Mouse (Mus musculus) liver, adult (tissue): ENCODE measurements around the gene 6430548M08Rik.
A peak's percentile ranks its signal among the peaks of the same experiment; 100 is the strongest.

Experiments used
- GATA4 ChIP-seq: IDR thresholded peaks from 2 replicates; pipeline ENCODE4 v1.6.1; 2014; ENCODE audit warnings: mild to moderate bottlenecking, low read length; ENCODE audit not compliant: insufficient replicate concordance

6430548M08Rik gene

GRCm38 (mm10) chr8:120120951-120121350 lies 7.0 kb downstream of the 6430548M08Rik start:
- TF ChIP-seq GATA4: no peak

GRCm38 (mm10) chr8:120124261-120124660 lies 10.3 kb downstream of the 6430548M08Rik start:
- no peak for TF ChIP-seq GATA4

DNA sequence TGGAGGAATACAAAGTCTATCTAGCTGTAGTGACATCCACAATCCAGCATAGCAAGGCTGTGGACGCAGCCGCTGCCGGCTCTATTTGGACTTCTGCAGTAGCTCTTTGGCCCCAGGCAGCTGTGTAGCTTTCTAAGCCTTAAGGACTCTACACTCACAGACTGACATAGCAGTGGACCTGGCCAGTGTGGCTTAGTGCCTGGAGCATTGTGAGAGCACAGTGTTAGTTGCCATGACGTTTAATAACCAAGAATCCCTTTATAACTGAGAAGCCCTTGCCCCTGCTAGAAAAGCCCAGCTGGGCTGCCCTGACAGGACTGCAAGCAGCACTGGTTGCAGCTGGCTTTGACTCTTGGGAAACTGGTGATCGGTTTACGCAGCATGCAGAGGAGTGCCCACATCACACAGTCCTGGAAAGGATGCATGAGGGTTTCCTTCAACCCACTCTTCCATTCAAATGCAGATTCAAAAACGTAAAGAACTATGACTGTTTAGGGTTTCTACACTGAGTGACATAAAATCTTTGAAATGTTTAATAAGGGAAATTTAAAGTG lies 11.0 kb downstream of the 6430548M08Rik start:
- TF ChIP-seq GATA4: no peak

DNA sequence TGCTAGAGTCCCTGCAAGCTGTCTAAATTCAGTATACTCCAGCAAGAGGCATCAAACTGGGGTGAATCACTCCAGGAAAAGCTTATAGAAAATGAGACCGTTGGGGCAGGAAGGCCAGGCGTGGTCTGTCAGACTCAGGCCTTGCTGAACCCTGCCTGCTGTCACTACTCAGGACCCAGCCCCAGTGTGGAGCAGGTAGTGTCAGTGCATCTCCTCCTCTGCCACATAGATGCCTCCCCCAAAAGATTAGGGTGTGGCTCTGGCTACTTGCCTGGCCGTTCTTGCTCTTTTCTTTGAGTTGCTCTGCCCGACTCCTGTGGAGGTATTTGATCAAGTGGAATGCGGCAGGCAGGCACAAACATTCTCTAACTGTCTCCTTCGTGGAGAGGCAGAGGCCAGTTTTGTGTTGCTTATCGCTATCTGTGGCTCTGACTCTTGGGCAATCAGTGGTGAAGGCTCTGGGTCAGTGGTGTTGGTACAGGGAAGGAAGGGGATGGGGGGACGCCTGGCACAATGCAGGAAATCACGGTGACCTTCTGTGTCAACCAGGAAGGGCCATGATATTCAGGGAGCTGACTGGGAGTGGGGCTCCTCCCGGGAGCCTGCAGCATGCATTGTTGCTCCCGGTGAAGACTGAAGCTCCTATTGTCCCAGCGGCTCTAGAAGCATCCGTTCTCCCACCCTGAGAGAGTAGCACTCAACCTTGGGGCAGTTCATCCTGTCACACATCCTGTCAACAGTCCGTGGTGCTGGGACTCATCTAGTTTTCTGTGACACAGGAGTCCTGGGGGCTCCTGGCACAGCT lies 12.6 kb downstream of the 6430548M08Rik start:
- peak; percentile 83 for TF ChIP-seq GATA4

DNA sequence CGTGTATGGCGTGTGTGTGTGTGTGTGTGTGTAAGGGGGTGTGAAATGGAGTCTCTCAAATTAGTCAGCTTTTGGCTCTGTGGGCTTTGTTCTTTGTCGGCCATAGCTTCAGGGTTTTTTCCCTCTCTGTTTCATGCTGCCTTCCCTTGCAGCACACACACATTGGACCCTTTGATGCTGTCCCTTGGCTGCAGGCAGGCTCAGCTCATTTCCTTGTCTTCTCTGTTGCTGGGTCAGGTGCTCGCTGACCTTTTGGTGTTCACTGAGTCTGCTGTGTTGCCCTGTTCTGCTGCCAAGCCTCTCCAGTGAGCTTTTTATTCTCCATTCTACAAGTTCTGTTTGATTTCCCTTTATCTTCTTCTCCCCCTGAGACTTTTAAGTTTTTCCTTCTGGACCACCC lies 15.6 kb downstream of the 6430548M08Rik start:
- TF ChIP-seq GATA4: no peak

- TF ChIP-seq GATA4: no peak
Observed at GRCm38 (mm10) chr8:120131158-120131557, 17.2 kb downstream of the 6430548M08Rik start.

DNA sequence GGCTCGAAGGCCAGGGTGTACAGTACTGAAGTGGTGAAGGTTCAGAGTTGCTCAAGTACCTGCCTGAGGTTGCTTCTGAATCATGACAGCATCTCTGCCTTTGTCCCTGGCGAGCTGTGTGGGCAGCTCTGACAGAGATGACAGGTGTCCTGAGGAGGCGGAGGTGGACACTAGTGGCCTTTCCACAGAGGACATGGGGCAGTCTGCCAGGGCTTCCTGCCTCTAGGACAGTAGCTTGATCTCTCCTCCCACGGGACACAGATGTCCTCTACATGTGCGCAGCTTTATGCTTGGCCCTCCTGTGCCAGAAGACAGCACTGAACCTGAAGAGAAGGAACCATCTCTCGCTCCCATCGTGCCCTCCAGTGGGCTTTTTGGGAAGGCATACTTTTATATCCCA lies 19.2 kb downstream of the 6430548M08Rik start:
- TF ChIP-seq GATA4: no peak

GRCm38 (mm10) chr8:120135687-120136086 lies 21.7 kb downstream of the 6430548M08Rik start:
- TF ChIP-seq GATA4: no peak

- no peak for TF ChIP-seq GATA4
Observed at GRCm38 (mm10) chr8:120136618-120137017, 22.7 kb downstream of the 6430548M08Rik start.

GRCm38 (mm10) chr8:120138958-120139357 lies 25.0 kb downstream of the 6430548M08Rik start:
- no peak for TF ChIP-seq GATA4

GRCm38 (mm10) chr8:120140769-120141168 lies 26.8 kb downstream of the 6430548M08Rik start:
- TF ChIP-seq GATA4: no peak

- no peak for TF ChIP-seq GATA4
Observed at GRCm38 (mm10) chr8:120143911-120144651, 30.1 kb downstream of the 6430548M08Rik start.

GRCm38 (mm10) chr8:120144652-120145301 lies 30.8 kb downstream of the 6430548M08Rik start:
- no peak for TF ChIP-seq GATA4

DNA sequence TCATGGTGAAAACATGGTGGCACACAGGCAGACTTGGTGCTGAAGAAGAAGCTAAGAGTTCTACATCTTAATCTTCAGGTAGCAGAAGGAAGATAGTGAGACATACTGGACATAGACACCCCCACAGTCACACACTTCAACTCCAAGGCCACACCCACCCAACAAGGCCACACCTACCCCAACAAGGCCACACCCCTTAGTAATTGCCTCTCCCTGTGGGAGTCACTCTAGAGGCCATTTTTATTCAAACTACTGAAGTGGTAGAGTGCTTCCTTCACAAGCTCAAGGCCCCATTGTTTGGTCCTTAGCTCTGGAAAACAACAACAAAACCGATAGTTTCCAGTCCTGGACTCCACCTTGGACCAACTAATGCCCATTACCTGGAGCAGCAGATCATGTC lies 32.1 kb downstream of the 6430548M08Rik start:
- TF ChIP-seq GATA4: no peak

- TF ChIP-seq GATA4: no peak
Observed at GRCm38 (mm10) chr8:120150028-120150427, 36.1 kb downstream of the 6430548M08Rik start.
